Mouse (Mus musculus) bone marrow, adult 2 months (tissue): ENCODE results near the gene Ces2h.

ENCODE experiments used
- CTCF ChIP-seq: fragments of 200-500 bp; IDR thresholded peaks from 2 replicates; pipeline ENCODE4 v1.5.1; 2011; ENCODE audit warnings: low read length, control low read depth; ENCODE audit not compliant: control insufficient read depth, insufficient read depth
- POLR2A ChIP-seq: fragments of 200-500 bp; IDR thresholded peaks from 2 replicates; pipeline ENCODE4 v1.6.1; 2011; ENCODE audit warnings: low read depth, mild to moderate bottlenecking, control low read depth, low read length, borderline replicate concordance; ENCODE audit not compliant: control insufficient read depth

DNA sequence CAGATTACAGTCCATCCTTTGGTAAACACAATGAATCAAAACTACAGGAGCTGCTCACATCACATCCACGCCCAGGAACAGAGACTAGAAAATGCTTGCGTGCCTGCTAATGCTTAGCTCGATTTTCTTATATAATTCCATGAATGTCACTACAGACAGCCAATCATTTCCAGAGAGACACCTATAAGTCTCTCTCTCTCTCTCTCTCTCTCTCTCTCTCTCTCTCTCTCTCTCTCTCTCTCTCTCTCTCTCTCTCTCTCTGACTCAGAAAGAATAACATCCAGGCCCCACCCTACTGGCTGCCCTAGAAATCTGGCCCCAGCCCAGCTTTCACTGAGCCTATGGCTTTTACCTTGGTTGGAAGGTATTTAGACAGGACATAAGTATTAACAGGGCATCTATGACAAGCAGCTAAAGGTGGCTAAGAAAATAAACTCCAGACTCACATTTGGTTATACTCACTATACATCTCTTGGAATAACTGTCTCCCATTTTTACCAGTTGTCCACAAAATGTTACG lies 37.2 kb upstream of the Ces2h start:
- TF ChIP-seq CTCF, result no peak
- TF ChIP-seq POLR2A, result no peak
